Mouse (Mus musculus): ENCODE results near the gene Pkp1.
A peak's percentile ranks its signal among the peaks of the same experiment; 100 is the strongest.

The Pkp1 gene

DNA sequence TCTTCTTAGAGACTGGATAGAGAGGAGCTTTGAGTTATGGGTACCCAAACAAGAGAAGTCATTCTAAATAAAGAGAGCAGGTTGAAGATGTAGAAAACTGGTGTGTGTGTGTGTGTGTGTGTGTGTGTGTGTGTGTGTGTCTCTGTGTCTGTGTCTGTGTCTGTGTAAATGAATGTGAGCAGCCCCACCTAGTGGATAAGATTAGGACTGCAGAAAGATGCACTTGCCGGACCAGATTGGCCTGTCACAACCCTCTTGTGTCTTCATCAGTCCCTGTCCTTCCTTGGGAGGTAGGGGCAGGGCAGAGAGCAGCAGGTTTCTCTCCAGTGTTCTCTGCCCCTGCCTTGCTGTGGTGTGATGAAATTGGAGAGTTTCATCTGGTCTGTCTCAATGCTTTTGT, 90.1 kb downstream of the Pkp1 start:
- peak; percentile 77 for DNase-seq (ENCODE audit: low read depth, low spot score)

DNA sequence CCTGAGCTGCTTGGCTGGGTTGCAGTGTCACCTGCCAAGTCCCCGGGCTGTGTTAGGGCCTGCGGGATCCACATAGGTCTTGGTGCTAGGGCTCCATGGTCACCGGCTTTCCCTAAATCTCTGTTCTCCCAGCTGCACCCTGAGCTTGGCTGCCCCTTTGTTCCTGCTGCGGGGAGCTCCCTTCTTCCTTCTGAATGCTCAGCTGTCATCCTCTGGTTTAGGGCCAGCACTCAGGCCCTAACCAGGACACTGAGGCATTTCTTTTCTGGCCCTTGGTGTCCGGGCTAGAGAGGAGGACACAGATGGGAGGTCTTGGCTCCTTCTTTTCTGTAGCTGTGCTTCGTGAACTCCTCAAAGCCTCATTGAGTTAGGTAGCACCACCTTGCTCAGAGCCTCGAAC, 97.2 kb downstream of the Pkp1 start:
- no peak for DNase-seq (ENCODE audit: low read depth, low spot score)

Measured in ZHBTc4 (cell line).